Mouse (Mus musculus): ENCODE results near the gene Rex2. TPM values are rescaled to one million over a fixed set of nuclear protein-coding genes. Genes with fewer than 3 reads are reported as not detected.
"Not testable (repeated sequence)": the region's sequence is repeated elsewhere in the genome, so short reads cannot be mapped to it uniquely, and the experiment has no call there.

Gene Rex2
- under 1 TPM in 1 of 2 experiments, not detected in 1; 0.29 TPM for total RNA-seq (2021)
- long read RNA-seq: 0 reads

DNA sequence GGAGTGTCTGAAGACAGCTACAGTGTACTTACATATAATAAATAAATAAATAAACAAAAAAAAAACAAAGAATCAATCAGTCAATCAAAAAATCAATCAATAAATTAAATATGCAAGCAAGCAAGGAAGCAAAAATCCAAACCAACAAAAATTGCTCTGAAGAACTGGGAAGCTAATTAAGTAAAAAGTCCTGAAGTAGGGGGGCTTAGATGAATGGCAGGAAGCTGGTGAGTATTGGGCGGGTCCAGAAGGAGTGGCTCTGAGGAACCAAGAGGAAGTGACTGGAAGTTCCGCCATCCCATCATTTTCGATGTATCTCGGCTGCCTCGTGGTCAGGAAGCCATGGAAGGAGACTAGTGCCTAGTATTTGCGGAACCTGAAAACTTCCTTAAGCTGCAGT, at the start of gene Rex2:
Gene Rex2, plus strand, starts transcription at position 301 of the 400 bp plus-strand sequence.
- not testable (repeated sequence) for DNase-seq (ENCODE audit: low spot score in 2 of 2)

DNA sequence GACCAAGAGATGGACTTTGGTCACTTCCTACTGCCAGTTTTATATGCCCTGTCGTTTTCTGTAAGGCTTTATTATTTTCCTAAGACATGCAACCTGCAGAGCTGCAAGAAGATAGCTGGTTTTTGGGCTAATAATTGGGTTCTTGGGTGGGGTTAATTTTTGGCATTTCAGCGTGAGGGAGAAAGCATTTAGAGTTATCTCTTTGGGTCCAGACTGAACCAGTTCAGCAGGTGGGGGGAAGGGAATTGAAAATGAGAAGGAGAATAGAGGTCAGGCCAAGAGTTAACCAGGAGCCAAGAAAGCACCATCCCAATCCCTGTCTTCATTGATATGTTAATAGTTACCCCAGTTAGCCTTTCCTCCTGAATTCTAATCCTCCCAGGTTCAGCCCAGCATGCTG, 45.1 kb upstream of the Rex2 start:
- not testable (repeated sequence) for DNase-seq (ENCODE audit: low spot score in 2 of 2)

DNA sequence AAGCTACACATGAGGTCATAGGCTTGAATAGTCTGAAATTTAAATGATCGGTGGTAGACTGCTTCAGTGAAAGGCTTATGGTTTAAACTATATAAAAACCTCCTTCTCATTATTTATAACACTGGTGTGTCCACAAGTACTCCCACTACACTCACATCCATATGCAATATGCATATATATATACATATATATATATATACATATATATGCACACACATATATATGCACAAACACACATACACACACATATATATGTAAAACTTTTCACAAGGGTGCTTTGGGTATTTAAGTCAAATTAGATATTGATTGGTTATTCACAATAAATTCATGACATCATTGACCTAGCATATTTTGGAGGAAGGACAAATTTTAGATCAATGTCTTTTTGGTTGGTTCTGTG, 3.2 kb upstream of the Rex2 start:
- DNase-seq (ENCODE audit: low spot score in 2 of 2): not testable (repeated sequence)

DNA sequence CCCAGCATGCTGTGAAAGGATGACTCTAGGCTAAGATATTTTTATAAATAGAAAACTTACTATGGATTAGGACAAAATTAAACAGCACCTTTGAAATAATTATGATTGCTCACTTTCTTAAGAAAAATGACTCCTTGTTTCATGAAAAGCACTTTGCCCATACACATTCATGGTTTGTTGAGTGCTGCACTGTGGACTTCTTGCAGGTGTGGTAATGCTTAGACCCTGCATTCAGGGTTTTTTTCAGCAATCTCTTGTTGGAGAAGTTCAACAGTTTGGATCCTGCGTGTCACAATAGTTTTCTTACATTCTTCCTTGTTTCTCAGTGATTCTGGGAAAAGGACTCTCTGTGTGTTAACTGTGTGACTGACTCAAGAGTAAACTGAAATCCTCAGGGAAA, 4.7 kb downstream of the Rex2 start:
- not testable (repeated sequence) for DNase-seq (ENCODE audit: low spot score in 2 of 2)

DNA sequence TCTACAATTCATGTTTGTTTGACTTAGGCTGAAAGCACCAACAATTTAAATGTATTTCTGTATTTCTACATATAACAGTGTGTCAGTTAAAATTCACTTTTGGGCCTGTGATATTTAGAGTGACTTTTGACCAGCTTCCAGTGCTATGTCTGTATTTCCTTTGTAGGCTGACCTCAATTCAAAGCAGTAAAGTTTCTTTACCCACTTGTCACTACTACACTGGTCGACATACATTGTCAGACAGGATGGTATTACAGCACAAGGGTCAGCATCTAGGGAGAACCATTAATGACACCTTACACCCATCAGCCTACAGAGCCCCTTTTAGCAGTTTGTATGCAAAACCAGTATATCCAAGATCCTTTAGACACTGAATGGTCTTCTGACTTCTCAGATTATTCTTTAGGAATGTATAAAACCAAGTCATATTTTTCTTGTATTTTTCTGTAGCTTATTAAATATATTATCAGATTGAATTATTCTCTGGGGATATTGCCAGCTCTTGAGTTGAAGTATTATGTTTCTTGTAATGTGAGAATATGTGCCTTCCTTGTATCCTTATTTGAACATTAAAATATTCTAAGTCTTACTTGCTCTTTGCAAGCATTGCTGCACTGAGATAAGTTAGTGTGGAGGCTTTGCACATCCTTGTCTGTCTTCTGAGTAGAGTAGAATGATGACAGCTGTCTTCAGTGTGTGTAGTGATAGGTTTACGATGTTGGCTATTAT, 9.8 kb downstream of the Rex2 start:
- DNase-seq (ENCODE audit: low spot score in 2 of 2): not testable (repeated sequence)

DNA sequence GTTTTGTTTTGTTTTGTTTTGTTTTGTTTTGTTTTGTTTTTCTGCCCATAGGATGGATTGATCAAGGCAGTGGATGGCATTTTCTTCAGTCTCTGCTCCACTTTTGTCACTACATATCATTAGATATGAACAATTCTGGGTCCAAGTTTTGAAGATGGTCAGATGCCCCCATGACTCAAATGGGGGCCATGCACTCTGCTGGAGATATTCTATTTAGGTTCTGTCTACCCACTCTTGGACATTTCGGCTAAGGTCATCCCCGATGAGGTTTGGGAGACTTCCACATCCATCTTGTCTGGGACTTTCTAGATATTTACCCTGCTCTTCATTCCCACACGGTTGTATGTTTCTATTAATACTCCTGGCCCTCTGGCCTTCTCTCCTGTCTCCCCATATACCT, 42.1 kb downstream of the Rex2 start:
- not testable (repeated sequence) for DNase-seq (ENCODE audit: low spot score in 2 of 2)

DNA sequence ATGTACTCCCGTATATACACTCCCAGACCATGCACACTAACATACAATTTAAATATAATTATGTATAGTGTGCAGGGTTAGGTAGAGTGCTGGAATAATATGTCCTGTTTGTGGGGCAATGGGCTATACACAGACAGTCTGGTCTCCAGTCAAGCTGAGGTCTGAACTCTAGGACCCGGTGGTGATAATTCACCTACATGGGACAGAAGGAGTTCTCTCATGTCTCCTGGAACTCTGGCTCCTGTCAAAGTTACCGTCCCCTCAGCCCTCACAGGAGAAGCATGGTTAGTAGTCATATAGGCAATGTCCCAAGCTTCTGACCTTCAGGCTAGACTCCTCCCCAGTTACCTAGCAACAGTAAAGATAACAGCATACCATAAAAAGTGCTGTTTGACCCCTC, 44.2 kb downstream of the Rex2 start:
- DNase-seq (ENCODE audit: low spot score in 2 of 2): not testable (repeated sequence)

DNA sequence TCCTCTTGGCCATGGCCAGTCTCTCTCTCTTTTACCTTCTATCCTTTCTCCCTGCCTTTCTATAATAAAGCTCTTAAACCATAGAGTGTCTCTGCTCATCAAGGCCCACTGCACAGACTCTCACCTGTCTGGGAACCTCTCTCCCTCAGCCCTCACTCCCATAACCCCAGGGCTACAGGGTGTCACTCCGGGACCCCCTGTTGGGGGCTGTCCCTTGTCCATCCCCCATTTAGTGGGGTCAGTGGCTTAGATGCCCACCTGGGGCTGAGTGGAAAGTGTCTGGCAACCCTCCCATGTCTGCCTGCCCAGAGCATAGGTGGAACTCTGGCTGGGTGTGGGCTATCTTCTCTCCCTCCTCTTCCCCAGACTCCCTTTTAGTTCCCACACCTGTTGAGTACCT, 44.7 kb downstream of the Rex2 start:
- not testable (repeated sequence) for DNase-seq (ENCODE audit: low spot score in 2 of 2)

DNA sequence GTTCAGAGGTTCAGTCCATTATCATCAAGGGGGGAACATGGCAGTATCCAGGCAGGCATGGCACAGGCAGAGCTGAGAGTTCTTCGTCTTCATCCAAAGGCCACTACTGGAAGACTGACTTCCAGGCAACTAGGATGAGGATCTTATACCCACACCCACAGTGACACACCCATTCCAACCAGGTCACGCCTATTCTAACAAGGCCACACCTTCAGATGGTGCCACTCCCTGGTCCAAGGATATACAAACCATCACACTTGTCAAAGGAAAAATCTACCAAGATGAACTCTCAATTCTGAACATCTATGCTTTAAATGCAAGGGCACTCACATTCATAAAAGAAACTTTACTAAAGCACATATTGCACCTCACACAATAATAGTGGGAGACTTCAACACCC, 74.0 kb downstream of the Rex2 start:
- not testable (repeated sequence) for DNase-seq (ENCODE audit: low spot score in 2 of 2)

DNA sequence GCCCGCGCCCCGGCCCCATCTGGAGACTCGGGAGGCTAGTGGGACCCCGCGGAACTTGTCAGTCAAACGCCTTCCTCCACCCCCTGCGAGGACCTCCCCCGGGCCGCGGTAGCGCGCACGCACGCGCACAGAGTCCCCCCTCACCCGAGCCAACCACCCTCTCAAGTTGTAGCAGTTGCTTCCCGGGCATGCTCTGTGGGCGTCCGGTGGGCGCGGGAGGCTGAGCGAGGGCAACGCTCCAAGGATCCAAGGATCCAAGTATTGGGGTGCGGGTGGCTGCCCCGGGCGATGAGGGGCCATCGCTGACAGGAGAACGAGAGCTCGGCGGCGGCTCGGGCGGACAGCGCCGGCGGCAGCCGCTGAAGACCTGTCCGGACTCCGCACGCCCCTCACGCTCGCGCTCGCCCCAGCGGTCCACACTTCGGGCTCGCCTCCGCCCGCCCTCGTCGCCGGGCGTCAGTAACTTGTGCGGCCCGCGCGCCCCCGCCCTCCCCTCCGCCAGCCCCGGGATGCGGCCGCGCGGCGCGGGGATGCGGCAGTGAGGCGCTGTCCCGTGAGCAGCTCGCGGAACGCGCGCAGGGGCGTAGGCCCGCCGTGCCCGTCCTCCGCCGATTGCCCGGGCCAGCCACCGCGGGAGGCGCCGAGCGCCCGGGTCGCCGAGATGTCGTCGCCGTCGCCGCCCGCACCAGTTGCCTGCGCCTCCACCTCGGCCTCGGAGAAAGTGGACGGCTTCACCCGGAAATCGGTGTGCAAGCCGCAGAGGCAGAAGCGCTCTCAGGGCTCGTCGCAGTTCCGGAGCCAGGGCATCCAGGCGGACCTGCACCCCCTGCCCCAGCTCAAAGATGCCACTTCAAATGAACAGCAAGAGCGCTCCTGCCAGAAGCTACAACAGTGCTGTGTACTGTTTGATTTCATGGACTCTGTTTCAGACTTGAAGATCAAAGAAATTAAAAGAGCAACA, 80.3 kb downstream of the Rex2 start:
- DNase-seq (ENCODE audit: low spot score in 2 of 2): peak; percentile 21 to 42

DNA sequence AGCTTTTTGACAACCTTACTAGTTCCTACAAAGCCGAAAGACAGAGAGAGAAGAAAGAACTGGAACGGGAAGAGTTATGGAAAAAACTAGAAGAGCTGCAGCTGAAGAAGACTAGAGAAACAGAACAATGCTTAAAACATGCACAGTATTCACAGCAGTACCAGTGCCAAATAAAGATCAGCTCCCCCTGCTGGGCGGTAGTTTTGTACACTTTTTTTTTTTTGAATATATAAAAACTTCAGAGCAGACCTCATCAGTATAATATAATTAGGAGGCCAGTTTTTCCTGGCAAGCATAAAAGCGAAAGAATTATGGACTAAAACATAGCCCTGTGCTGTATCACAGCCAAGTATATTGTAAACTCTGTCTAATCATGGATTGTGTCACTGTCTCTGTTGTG, 82.2 kb downstream of the Rex2 start:
- peak in 1 of 2 experiments; percentile 14 for DNase-seq (ENCODE audit: low spot score in 2 of 2)

Other genes starting within 250 kb of the Rex2 start
- not detected for gene Gm21411, start 112.3 kb upstream of the Rex2 start, total RNA-seq (2021)
- not detected for gene Zfp989, start 49.9 kb upstream of the Rex2 start, total RNA-seq (2021)
- 10 to 100 TPM in 1 of 2 experiments, 1 to 10 TPM in 1; 10.0 to 11.2 TPM for gene Zfp991, start 110.2 kb downstream of the Rex2 start, total RNA-seq (2021)

Measured in layer of hippocampus, postnatal 10 days (tissue).